Mouse (Mus musculus): ENCODE results near the gene Map2k2. TPM values are rescaled to one million over a fixed set of nuclear protein-coding genes. Genes with fewer than 3 reads are reported as not detected.

Map2k2 gene
- 128 TPM for total RNA-seq (2023)

DNA sequence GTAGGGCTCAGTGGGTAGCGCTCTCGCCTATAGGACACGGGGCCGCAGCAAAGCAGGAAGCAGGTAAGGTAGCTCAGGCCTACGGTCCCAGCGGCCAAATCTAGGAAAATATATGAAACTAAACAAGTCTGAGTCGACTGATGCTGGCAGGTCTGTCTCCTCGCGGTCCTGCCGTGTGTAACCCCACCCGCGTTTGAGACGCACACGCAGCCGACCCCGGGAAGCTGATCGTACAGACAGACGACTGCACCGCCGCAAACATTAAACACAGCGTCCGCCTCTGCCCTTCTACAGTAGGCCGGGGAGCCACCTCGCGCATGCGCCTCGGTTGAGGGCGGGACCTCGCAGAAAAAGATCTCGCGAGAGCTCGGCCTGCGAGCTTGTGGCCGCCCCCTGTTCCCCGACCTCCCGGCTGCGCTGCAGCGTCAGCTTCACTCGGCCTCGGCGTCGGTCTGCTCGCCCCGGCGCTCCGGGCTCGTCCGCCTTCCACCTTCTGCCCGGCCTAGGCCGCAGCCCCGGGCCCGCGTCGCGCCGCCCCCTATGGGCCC lies at the start of gene Map2k2:
TSS of gene Map2k2 (plus strand) at position 351 of the 548 bp plus-strand sequence.

DNA sequence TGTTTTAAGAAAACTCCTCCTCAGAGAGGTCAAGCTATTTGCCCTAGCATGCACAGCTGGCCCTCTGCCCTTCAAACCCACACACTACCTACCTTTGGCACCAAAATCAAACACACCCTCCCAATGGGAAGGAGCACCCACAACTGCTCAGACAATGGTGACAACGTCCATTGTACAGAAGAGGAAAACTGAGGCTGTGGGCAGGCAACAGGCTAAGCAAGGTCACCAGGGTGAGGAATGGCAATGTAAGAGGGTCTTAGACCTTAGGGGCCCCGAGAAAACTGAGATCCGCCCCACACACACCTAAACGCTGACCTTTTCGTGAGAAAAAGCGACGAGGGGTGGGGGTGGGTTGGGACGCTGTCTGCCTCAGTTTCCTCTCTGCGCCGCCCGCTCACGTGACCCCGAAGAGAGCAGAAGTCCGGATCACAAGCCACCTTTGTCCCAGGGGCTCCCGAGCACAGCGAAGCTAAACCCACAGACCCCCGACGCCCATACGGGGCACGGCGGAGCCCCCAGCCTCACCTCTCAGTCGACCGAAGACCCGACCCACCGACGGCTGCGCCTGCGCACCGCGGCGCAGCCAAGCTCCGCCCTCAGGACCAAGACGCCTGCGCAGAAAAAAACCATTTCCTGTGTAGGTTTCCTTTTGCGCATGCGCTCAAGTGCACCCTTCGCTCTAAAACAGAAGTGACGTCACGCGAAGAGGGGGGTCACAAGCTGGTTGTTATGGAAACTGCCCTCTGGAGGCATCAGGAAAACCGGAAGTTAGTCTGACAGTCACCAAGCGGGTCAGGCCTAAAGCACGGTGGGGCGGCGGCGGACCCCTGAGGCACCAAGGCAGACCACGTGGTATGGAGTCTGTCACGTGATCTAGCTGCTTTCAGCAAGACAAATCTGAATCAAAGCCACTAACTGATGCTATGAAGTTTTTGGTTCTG lies 45.8 kb upstream of the Map2k2 start, which contains the start of gene Sgta:
TSS of gene Sgta (minus strand) at position 579 of the 941 bp plus-strand sequence.

DNA sequence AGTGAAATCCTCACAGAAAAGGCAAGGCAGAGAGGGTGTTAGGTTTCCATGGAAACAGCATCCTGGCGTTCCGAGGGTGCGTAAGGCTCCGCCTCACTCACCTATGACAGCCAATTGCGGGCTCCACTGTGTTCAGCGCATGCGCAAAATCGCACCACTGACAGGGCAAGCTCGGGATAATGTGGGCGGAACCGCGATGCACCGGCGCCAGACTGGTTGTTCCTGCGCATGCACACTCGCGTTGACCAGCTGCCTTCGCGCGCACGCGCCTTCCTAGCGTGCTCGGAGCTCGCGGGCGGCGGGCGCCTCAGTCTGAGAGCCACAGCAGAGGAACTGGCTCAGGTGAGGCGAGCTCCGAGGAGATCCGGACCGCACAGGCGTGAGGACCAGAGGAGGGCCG lies 35.9 kb upstream of the Map2k2 start, which contains the start of gene Thop1:
TSS of gene Thop1 (plus strand) at position 200 of the 400 bp plus-strand sequence.

DNA sequence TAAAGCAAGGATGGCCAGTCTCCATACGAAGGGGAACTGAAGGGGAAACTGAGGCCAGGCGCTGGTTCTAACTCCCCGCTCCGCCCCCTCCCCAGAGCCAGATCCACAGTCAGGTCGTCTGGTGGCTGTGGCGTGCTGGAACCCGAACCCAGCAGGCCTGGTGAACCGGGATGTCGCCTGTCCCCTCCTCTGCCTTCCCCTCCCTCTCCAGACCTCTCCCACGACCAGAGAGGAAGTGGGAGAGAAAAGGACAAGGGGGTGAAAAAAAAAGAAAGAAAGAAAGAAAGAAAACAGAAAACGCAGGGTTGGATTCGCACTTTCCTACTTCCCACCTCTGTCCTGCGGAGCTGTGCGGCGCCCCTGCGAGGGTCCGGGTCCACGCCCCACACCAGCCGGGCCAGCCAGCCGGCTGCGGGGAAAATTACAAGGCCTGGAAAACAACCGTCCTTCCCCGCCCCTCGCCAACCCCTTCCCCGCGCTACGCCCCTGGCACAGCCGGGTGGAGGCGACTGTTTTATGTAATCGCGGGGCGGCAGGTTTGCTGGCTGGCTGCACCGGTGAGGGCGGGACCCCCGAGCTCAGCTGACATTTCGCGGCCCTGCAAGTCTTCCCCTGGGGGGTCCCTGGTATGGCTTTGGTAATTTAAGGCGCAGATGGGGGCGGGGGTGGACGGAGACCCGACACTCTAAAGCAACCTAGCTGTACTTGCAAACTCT lies 29.4 kb downstream of the Map2k2 start, which contains the start of gene Zbtb7a:
TSS of gene Zbtb7a (plus strand) at position 255 of the 716 bp plus-strand sequence.

DNA sequence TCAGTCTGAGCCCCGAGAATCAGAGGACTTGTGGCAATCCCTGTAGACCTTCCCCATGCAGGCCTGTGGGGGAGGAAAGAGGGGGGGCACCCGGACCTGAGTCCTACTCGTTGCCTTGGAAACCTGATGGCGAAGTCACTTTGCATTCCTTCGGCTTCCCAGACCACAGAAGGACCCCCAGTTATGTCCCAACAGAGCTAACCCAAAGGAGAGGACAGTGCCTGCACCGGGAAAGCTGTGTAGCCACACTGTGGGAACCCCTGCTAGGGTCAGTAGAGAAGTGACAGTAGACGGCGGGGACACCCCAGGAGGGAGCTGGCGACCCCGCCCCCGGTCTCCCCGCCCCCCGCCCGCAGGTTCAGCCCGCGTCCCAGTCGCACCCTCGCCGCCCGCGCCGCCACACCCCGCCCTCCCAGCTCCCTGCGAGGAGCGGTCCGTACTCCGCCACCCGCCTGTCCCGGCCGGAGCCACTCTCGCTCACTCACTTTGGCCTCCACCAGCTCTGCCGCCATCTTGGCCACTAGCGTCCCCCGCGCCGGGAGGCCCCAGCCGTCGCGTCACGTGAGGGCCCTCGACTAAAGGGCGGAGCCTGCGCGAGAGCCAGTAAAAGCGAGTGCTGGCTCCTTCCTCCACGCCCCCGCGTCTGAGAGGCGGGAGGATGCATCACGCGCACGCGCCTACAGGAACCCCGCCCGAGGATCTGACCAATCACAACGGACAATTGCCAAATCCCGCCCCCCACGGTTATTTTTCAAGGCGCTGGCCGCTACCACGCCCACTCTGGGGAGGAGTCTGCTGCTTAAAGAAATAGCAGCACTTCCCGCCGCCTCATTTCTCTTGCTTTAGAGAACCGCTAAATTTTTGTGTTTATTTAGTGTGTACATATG lies 61.7 kb downstream of the Map2k2 start, which contains the start of gene Pias4:
TSS of gene Pias4 (minus strand) at position 724 of the 887 bp plus-strand sequence.

DNA sequence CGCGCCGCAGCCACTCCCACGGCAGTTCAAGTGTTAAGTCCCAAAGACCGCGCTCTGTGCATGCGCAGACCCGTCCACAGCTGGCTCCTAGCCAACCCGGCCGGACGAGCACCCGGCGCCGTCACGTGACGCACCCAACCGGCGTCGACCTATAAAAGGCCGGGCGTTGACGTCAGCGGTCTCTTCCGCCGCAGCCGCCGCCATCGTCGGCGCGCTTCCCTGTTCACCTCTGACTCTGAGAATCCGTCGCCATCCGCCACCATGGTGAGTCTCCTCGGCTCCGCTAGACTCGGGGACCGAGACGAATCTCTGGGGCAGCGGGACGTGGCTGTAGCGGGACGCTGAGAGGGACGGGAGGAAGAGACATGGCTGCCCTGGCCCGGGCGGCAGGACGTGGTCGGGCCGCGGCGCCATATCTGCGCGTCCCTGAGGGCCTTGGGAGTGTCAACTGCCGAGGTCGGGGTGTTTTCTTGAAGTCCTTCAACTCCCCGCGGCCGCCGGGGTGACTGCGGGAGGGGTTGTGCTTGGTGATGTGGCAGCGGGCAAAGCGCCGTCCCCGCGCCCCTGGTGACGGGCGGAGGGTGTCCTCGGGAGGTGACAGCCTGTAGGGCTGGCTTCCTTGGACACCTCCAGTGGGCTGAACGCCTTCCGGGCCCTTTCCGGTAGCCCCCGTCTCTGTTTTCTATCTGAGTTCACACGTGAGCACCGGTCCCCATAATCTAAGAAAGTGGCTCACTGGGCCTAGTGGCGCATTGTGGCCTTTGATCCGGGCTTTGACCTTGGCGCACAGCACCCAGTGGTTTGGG lies 71.0 kb downstream of the Map2k2 start, which contains the start of gene Eef2:
TSS of gene Eef2 (plus strand) at position 166 of the 806 bp plus-strand sequence.

DNA sequence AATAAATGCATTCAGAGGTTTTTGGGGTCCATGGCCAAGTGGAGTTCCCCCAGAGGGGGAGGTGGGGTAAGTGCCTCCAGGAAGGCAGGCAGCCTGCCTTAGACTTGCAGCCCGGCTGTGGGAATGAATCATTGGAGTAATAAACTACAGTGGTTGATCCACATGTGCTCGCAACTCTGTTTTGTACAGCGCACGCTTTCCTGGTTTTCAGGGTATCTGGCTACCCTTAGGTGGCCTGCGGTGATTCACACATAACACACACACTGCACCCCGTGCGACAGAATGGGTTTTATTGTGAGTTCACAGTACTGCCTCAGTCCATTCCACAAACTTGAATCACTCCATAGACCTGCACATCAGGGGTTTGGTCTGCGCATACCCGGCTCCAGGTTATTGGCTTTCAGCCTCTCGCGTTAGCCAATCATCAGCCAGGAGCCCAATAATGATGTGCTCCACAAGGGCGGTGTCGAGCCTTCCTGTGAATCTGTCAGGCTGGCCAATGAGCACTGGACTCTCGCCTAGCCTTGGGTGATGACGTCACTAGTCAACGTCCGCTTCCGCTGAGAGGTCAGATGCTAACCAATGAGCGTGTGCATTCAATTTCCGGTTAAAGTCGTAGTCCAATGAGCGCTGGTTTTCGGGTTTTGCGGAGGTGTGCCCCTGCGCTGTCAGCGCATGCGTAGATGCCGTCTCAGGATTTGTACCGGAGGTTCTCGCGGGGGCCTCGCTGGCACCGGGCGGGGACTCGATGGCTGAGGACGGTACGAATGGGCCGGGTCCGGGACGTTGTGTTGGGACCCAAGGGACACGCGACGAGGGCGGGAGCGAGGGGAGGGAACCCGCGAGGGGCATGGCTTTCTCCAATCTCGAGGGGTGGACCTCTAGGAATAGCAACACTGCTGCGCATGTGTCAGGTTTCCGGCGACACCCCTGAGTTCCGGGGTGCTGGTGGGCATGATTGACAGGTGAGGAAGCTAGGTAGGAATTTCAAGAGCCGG lies 76.9 kb downstream of the Map2k2 start, which contains the start of gene Dapk3:
TSS of gene Dapk3 (plus strand) at position 670 of the 998 bp plus-strand sequence.

Other genes starting within 250 kb of the Map2k2 start
- not detected for gene Tmprss9, start 234.1 kb upstream of the Map2k2 start, total RNA-seq (2023)
- 72.7 TPM for gene Timm13, start 204.9 kb upstream of the Map2k2 start, total RNA-seq (2023)
- 10.2 TPM for gene Lmnb2, start 187.7 kb upstream of the Map2k2 start, total RNA-seq (2023)
- gene Gadd45b, start 175.8 kb upstream of the Map2k2 start, total RNA-seq (2023): 28.6 TPM
- gene Gng7, start 91.0 kb upstream of the Map2k2 start, total RNA-seq (2023): not detected
- gene Diras1, start 80.3 kb upstream of the Map2k2 start, total RNA-seq (2023): not detected
- 17.1 TPM for gene Slc39a3, start 68.5 kb upstream of the Map2k2 start, total RNA-seq (2023)
- 55.5 TPM for gene Sgta, start 45.7 kb upstream of the Map2k2 start, total RNA-seq (2023)
- 13.4 TPM for gene Thop1, start 35.9 kb upstream of the Map2k2 start, total RNA-seq (2023)
- gene Creb3l3, start 7.0 kb upstream of the Map2k2 start, total RNA-seq (2023): not detected
- 58.9 TPM for gene Zbtb7a, start 29.3 kb downstream of the Map2k2 start, total RNA-seq (2023)
- 34.9 TPM for gene Pias4, start 62.0 kb downstream of the Map2k2 start, total RNA-seq (2023)
- gene Eef2, start 70.7 kb downstream of the Map2k2 start, total RNA-seq (2023): 2,367 TPM
- gene Dapk3, start 77.1 kb downstream of the Map2k2 start, total RNA-seq (2023): 62.3 TPM
- gene 4930442H23Rik, start 77.9 kb downstream of the Map2k2 start, total RNA-seq (2023): not detected
- gene Nmrk2, start 96.1 kb downstream of the Map2k2 start, total RNA-seq (2023): not detected
- 0.50 TPM for gene Atcay, start 124.9 kb downstream of the Map2k2 start, total RNA-seq (2023)
- 4.9 TPM for gene Zfr2, start 127.2 kb downstream of the Map2k2 start, total RNA-seq (2023)
- 15.3 TPM for gene Matk, start 147.0 kb downstream of the Map2k2 start, total RNA-seq (2023)
- gene Mrpl54, start 161.0 kb downstream of the Map2k2 start, total RNA-seq (2023): 104 TPM
- gene Apba3, start 161.0 kb downstream of the Map2k2 start, total RNA-seq (2023): 45.7 TPM
- gene Tjp3, start 185.7 kb downstream of the Map2k2 start, total RNA-seq (2023): 4.3 TPM
- gene Pip5k1c, start 187.0 kb downstream of the Map2k2 start, total RNA-seq (2023): 128 TPM
- 47.9 TPM for gene Cactin, start 215.2 kb downstream of the Map2k2 start, total RNA-seq (2023)
- gene Tbxa2r, start 222.8 kb downstream of the Map2k2 start, total RNA-seq (2023): 26.1 TPM
- not detected for gene Gipc3, start 237.4 kb downstream of the Map2k2 start, total RNA-seq (2023)
- 55.4 TPM for gene Hmg20b, start 244.6 kb downstream of the Map2k2 start, total RNA-seq (2023)

Measured in CD4-positive naive resting alpha-beta T cell, adult 57 days (primary cell).